Mouse (Mus musculus): Measurements from ENCODE around the gene Accsl. TPM values are rescaled to one million over a fixed set of nuclear protein-coding genes. Genes with fewer than 3 reads are reported as not detected.
A peak's percentile ranks its signal among the peaks of the same experiment; 100 is the strongest.

Gene Accsl
- polyA plus RNA-seq, 1 experiment from 2014 or later: 0.09 TPM

GRCm38 (mm10) chr2:93889071-93889470 lies 20.1 kb upstream of the Accsl start:
- Histone ChIP-seq H3K27ac (no peak overlapping the region), H3K4me2 (replicated peaks) (no peak overlapping the region), H3K9me3 (replicated peaks) (no peaks in the 10 kb centered on the region), H3K9ac (no peak overlapping the region), H3K4me3 (no peak overlapping the region), H3K4me1 (peaks cover 22% of the 10 kb centered on the region), H3K27me3 (no peaks in the 10 kb centered on the region), H3K36me3 (no peaks in the 10 kb centered on the region)
- no peak for ATAC-seq (ENCODE audit: low FRiP score)
- 85% methylated on average over 7 of the region's 7 CpGs for WGBS

GRCm38 (mm10) chr2:93888366-93888765 lies 19.4 kb upstream of the Accsl start:
- ATAC-seq (ENCODE audit: low FRiP score): no peak
- WGBS: 85% methylated on average over 6 of the region's 6 CpGs
- no peaks in the 10 kb centered on the region for H3K36me3 ChIP-seq
- no peak overlapping the region for H3K9ac ChIP-seq
- no peaks in the 10 kb centered on the region for H3K27me3 ChIP-seq
- H3K9me3 ChIP-seq (replicated peaks): no peaks in the 10 kb centered on the region
- H3K4me2 ChIP-seq (replicated peaks): no peak overlapping the region
- peaks cover 22% of the 10 kb centered on the region for H3K4me1 ChIP-seq
- H3K4me3 ChIP-seq: no peak overlapping the region
- H3K27ac ChIP-seq: no peak overlapping the region

GRCm38 (mm10) chr2:93887273-93887672 lies 18.3 kb upstream of the Accsl start:
- H3K4me2 ChIP-seq (replicated peaks): no peak overlapping the region
- no peaks in the 10 kb centered on the region for H3K27me3 ChIP-seq
- ATAC-seq (ENCODE audit: low FRiP score): no peak
- H3K9me3 ChIP-seq (replicated peaks): no peaks in the 10 kb centered on the region
- H3K4me1 ChIP-seq: peaks cover 18% of the 10 kb centered on the region
- H3K4me3 ChIP-seq: no peak overlapping the region
- H3K9ac ChIP-seq: no peak overlapping the region
- 76% methylated on average over 11 of the region's 11 CpGs for WGBS
- no peak overlapping the region for H3K27ac ChIP-seq
- H3K36me3 ChIP-seq: no peaks in the 10 kb centered on the region

- Histone ChIP-seq H3K27me3 (no peaks in the 10 kb centered on the region), H3K9me3 (replicated peaks) (no peaks in the 10 kb centered on the region), H3K9ac (no peak overlapping the region), H3K36me3 (no peaks in the 10 kb centered on the region), H3K4me1 (peaks cover 7% of the 10 kb centered on the region), H3K4me2 (replicated peaks) (no peak overlapping the region), H3K27ac (no peak overlapping the region), H3K4me3 (no peak overlapping the region)
- 69% methylated on average over 10 of the region's 10 CpGs for WGBS
- no peak for ATAC-seq (ENCODE audit: low FRiP score)
These were observed 17.2 kb upstream of the Accsl start for GRCm38 (mm10) chr2:93886013-93886794.

GRCm38 (mm10) chr2:93883066-93883465 lies 14.1 kb upstream of the Accsl start:
- 47% methylated on average over 5 of the region's 5 CpGs for WGBS
- no peak overlapping the region for H3K9ac ChIP-seq
- no peaks in the 10 kb centered on the region for H3K36me3 ChIP-seq
- no peak overlapping the region for H3K27ac ChIP-seq
- no peaks in the 10 kb centered on the region for H3K9me3 ChIP-seq (replicated peaks)
- no peak overlapping the region for H3K4me3 ChIP-seq
- H3K4me1 ChIP-seq: no peaks in the 10 kb centered on the region
- H3K4me2 ChIP-seq (replicated peaks): no peak overlapping the region
- H3K27me3 ChIP-seq: no peaks in the 10 kb centered on the region
- ATAC-seq (ENCODE audit: low FRiP score): no peak

- ATAC-seq (ENCODE audit: low FRiP score): no peak
- Histone ChIP-seq H3K4me3 (no peak overlapping the region), H3K36me3 (no peaks in the 10 kb centered on the region), H3K4me2 (replicated peaks) (no peak overlapping the region), H3K9me3 (replicated peaks) (no peaks in the 10 kb centered on the region), H3K4me1 (no peaks in the 10 kb centered on the region), H3K9ac (no peak overlapping the region), H3K27me3 (no peaks in the 10 kb centered on the region), H3K27ac (no peak overlapping the region)
- WGBS: 91% methylated on average over 9 of the region's 9 CpGs
These were observed 12.8 kb upstream of the Accsl start for GRCm38 (mm10) chr2:93881640-93882367.

- no peak overlapping the region for H3K4me3 ChIP-seq
- H3K27me3 ChIP-seq: no peaks in the 10 kb centered on the region
These were observed 12.0 kb upstream of the Accsl start for GRCm38 (mm10) chr2:93880981-93881380.

GRCm38 (mm10) chr2:93880450-93880849 lies 11.5 kb upstream of the Accsl start:
- 60% methylated on average over 8 of the region's 8 CpGs for WGBS
- no peak overlapping the region for H3K27ac ChIP-seq
- no peak overlapping the region for H3K4me3 ChIP-seq
- no peaks in the 10 kb centered on the region for H3K27me3 ChIP-seq
- no peaks in the 10 kb centered on the region for H3K9me3 ChIP-seq (replicated peaks)
- no peak overlapping the region for H3K9ac ChIP-seq
- H3K36me3 ChIP-seq: no peaks in the 10 kb centered on the region
- H3K4me2 ChIP-seq (replicated peaks): no peak overlapping the region
- no peaks in the 10 kb centered on the region for H3K4me1 ChIP-seq
- no peak for ATAC-seq (ENCODE audit: low FRiP score)

More at GRCm38 (mm10) chr2:93880981-93881380, 12.0 kb upstream of the Accsl start:
- Histone ChIP-seq H3K4me1 (no peaks in the 10 kb centered on the region), H3K36me3 (no peaks in the 10 kb centered on the region), H3K9me3 (replicated peaks) (no peaks in the 10 kb centered on the region), H3K4me2 (replicated peaks) (no peak overlapping the region), H3K9ac (no peak overlapping the region), H3K27ac (no peak overlapping the region)
- WGBS: 86% methylated on average over 3 of the region's 3 CpGs
- no peak for ATAC-seq (ENCODE audit: low FRiP score)

- H3K4me1 ChIP-seq: peaks cover 16% of the 10 kb centered on the region
- WGBS: 75% methylated on average over 5 of the region's 5 CpGs
- H3K4me2 ChIP-seq (replicated peaks): no peak overlapping the region
- no peak for ATAC-seq (ENCODE audit: low FRiP score)
- H3K9me3 ChIP-seq (replicated peaks): no peaks in the 10 kb centered on the region
- H3K27me3 ChIP-seq: no peaks in the 10 kb centered on the region
- H3K27ac ChIP-seq: no peak overlapping the region
- H3K36me3 ChIP-seq: no peaks in the 10 kb centered on the region
- H3K9ac ChIP-seq: no peak overlapping the region
- H3K4me3 ChIP-seq: no peak overlapping the region
These were observed 8.0 kb upstream of the Accsl start for GRCm38 (mm10) chr2:93877005-93877404.

GRCm38 (mm10) chr2:93874606-93875005 lies 5.6 kb upstream of the Accsl start:
- ATAC-seq (ENCODE audit: low FRiP score): no peak
- H3K4me1 ChIP-seq: peaks cover 16% of the 10 kb centered on the region
- no peaks in the 10 kb centered on the region for H3K27me3 ChIP-seq
- no peak overlapping the region for H3K4me2 ChIP-seq (replicated peaks)
- H3K36me3 ChIP-seq: no peaks in the 10 kb centered on the region
- H3K9me3 ChIP-seq (replicated peaks): no peaks in the 10 kb centered on the region
- H3K27ac ChIP-seq: no peak overlapping the region
- H3K9ac ChIP-seq: no peak overlapping the region
- WGBS: 76% methylated on average over 3 of the region's 3 CpGs
- no peak overlapping the region for H3K4me3 ChIP-seq

GRCm38 (mm10) chr2:93874227-93874514 lies 5.2 kb upstream of the Accsl start:
- Histone ChIP-seq H3K27ac (peak overlapping the region; percentile 1; the same call in 1 of the 2 replicates), H3K4me2 (replicated peaks) (no peak overlapping the region), H3K9ac (no peak overlapping the region), H3K4me1 (peaks cover 16% of the 10 kb centered on the region), H3K36me3 (no peaks in the 10 kb centered on the region), H3K4me3 (no peak overlapping the region), H3K27me3 (no peaks in the 10 kb centered on the region), H3K9me3 (replicated peaks) (no peaks in the 10 kb centered on the region)
- WGBS: 31% methylated on average over 2 of the region's 2 CpGs
- ATAC-seq (ENCODE audit: low FRiP score): no peak

GRCm38 (mm10) chr2:93873449-93874226 lies 4.7 kb upstream of the Accsl start:
- Histone ChIP-seq H3K9ac (no peak overlapping the region), H3K9me3 (replicated peaks) (no peaks in the 10 kb centered on the region), H3K27me3 (no peaks in the 10 kb centered on the region), H3K4me3 (no peak overlapping the region), H3K4me1 (peaks cover 16% of the 10 kb centered on the region), H3K27ac (peak overlapping the region; percentile 35), H3K4me2 (replicated peaks) (no peak overlapping the region), H3K36me3 (no peaks in the 10 kb centered on the region)
- peak; percentile 38; the same call in 1 of the 2 replicates for ATAC-seq (ENCODE audit: low FRiP score)
- WGBS: 17% methylated on average over 12 of the region's 12 CpGs

All from hindbrain, embryonic 12.5 days (tissue).